Mouse (Mus musculus): Measurements from ENCODE around the gene Nmral1. TPM values are rescaled to one million over a fixed set of nuclear protein-coding genes. Genes with fewer than 3 reads are reported as not detected.

Gene Nmral1
- total RNA-seq, 2 experiments from 2014 or later, result 2.8 to 3.0 TPM

DNA sequence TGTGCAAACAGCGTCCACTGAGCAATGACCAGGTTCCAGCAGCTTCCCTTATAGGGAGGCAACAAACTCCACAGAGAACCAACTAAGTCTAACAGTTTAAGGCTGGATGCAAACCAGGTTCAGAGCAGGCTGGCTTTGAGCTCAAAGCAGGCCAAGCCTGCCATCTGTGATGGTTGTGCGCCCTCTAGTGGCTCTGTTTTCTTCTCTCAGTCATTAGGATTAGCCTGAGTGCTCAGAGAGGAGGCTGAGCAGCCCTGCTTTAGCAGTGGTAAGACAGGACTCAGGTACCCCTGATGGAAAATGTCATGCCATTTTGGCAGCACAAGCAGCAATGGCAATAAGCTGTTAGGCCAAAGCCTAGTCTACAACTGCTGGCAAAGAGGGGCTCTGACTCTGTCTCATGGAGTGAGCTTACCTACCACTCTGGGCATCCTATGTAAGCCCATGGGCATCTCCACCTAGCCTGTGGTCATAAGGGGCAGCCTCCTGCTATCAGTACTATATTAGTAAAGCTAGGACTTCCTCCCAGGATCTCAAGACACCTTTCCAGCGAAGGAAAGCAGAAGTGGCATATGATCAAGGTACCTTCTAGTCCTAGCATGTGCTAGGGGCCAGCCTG, 51.9 kb downstream of the Nmral1 start:
- intact Hi-C loops (cut with DNase I), result loop anchor here (5.0 kb wide), 1 partner anchor 100 kb away; no protein-coding TSS in a partner anchor
- DNase-seq, result peak; percentile 66 to 81

DNA sequence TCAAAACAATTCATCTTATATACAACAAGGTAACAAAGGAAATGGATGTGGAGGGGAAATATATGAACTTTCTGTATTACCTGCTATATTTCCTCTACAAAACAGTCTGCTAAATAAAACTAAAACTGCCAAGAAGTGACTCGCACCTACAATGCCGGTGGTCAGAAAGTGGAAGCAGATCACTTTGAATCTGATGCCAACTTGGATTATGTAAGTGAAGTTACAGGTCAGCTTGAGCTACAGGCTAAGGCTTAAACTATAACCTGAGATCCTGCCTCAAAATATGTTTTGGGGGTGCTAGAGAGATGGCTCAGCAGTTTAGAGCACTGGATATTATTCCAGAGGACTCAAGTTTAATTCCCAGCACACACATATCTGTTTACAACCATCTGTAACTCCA, 53.4 kb downstream of the Nmral1 start:
- intact Hi-C loops (cut with DNase I), result loop anchor here (5.0 kb wide), 1 partner anchor 98 kb away; no protein-coding TSS in a partner anchor
- DNase-seq, result no peak

DNA sequence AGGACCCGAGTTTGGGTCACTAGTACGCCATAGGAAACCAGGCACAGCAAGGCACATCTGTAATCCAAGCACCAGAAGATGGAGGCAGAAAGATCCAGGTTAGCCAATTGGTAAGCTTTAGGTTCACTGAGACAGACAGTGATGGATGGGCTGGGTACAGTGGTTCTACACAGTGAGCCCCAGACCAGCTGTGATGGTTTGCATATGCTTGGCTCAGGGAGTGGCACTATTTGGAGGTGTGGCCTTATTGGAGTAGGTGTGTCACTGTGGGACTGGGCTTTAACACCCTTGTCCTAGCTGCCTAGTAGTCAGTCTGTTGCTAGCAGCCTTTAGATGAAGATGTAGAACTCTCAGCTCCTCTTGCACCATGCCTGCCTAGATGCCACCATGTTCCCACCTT, 55.4 kb downstream of the Nmral1 start:
- intact Hi-C loops (cut with DNase I), result no loop called here
- DNase-seq, result no peak

DNA sequence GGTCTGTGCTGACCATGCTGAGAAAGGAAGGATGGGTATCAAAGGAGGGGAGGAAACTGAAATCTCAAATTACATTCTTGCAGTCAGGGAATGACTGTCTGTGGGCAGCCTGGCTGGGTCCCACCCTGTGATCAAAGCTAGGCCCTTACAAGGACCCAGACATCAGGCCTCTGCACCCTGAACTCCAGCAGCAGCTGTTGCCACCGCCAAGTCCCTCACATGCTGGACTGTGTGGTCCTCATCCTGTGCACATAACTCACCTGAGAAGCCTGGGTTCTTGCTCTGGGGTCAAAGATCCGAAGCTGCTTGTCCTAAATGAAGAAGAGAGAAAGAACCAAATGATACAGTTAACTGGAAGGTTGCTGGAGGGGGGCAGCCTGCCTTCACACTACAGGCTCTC, 57.6 kb downstream of the Nmral1 start:
- no peak for DNase-seq
- intact Hi-C loops (cut with DNase I), result no loop called here

Other genes starting within 250 kb of the Nmral1 start
- gene Srl, start 177.5 kb downstream of the Nmral1 start, total RNA-seq (2021), result 1,000 to 10,000 TPM; 1,182 to 1,390 TPM
- gene Tfap4, start 159.5 kb downstream of the Nmral1 start, total RNA-seq (2021), result 1 to 10 TPM; 2.6 to 4.1 TPM
- 1 to 10 TPM; 5.9 to 7.0 TPM for gene Glis2, start 124.6 kb downstream of the Nmral1 start, total RNA-seq (2021)
- 10 to 100 TPM; 87.0 to 91.6 TPM for gene Pam16, start 94.4 kb downstream of the Nmral1 start, total RNA-seq (2021)
- 1 to 10 TPM; 3.8 to 4.0 TPM for gene Vasn, start 79.4 kb downstream of the Nmral1 start, total RNA-seq (2021)
- 10 to 100 TPM; 90.1 TPM for gene Dnaja3, start 79.4 kb downstream of the Nmral1 start, total RNA-seq (2021)
- 10 to 100 TPM; 13.1 to 15.2 TPM for gene Coro7, start 39.6 kb downstream of the Nmral1 start, total RNA-seq (2021)
- 10 to 100 TPM; 31.5 to 35.3 TPM for gene Hmox2, start 7.0 kb upstream of the Nmral1 start, total RNA-seq (2021)
- 10 to 100 TPM; 63.2 to 80.0 TPM for gene Cdip1, start 70.9 kb upstream of the Nmral1 start, total RNA-seq (2021)
- not detected for gene 4930562C15Rik, start 116.1 kb upstream of the Nmral1 start, total RNA-seq (2021)
- 10 to 100 TPM; 31.9 to 38.9 TPM for gene Ubald1, start 161.0 kb upstream of the Nmral1 start, total RNA-seq (2021)
- gene Mgrn1, start 166.9 kb upstream of the Nmral1 start, total RNA-seq (2021), result 10 to 100 TPM; 49.4 to 52.7 TPM
- gene Nudt16l1, start 219.4 kb upstream of the Nmral1 start, total RNA-seq (2021), result 10 to 100 TPM; 12.4 to 12.8 TPM
- 10 to 100 TPM; 12.5 to 13.2 TPM for gene Anks3, start 244.8 kb upstream of the Nmral1 start, total RNA-seq (2021)

Measured in gastrocnemius, postnatal 36 days (tissue).